Mouse (Mus musculus) urinary bladder, postnatal 36 days (tissue): ENCODE results near the gene Rhox7b.
"Not testable (repeated sequence)": the region's sequence is repeated elsewhere in the genome, so short reads cannot be mapped to it uniquely, and the experiment has no call there.

Experiments used
- DNase-seq, 2 experiments: peaks; one replicate each; pipeline ENCODE4 v3.0.0; 2022; ENCODE audit warnings: low spot score in 2 of 2, mixed read lengths in 1 of 2

The Rhox7b gene

GRCm38 (mm10) chrX:37897132-37897531 is at the start of gene Rhox7b:
Gene Rhox7b (minus strand): TSS chrX:37897232.
- not testable (repeated sequence) for DNase-seq

- no peak for DNase-seq
Measured at GRCm38 (mm10) chrX:37916311-37916710, 19.3 kb upstream of the Rhox7b start.

GRCm38 (mm10) chrX:37908581-37908980 is 11.5 kb upstream of the Rhox7b start:
- no peak for DNase-seq

- DNase-seq, result no peak
Measured at GRCm38 (mm10) chrX:37903727-37904126, 6.7 kb upstream of the Rhox7b start.

- not testable (repeated sequence) for DNase-seq
Measured at GRCm38 (mm10) chrX:37901670-37902069, 4.6 kb upstream of the Rhox7b start, which contains the start of gene Rhox9. Gene Rhox9 (minus strand): TSS chrX:37901770.

- DNase-seq, result no peak
Measured at GRCm38 (mm10) chrX:37878844-37879243, 18.2 kb downstream of the Rhox7b start, which contains the start of gene Rhox8. Gene Rhox8 (minus strand): TSS chrX:37878944.

GRCm38 (mm10) chrX:37871641-37872040 is 25.4 kb downstream of the Rhox7b start:
- DNase-seq, result no peak
